8 mouse cellular contexts compared by ENCODE assay signal in the genomic region with DNA sequence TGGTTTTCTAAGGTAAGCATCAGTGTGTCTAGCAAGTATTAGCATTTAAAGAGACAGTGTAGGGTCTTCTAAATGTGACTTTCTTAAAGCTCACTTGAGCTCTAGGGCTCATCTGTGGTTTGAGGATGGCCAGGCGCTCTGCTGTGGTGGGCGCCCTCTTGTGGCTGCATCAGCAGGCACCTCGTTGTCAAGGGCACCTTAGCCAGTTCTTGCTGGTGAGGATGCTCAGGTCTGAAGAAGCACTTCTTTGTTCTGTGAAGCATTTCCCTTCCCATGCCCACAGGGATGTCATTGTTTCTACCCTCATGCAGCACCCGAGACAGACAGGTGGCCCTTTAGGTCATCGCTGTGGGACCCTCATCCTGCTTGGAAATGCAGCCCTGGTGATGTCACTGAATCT.
DNase-seq lines count a peak whose midpoint lies in the region; ATAC-seq and TF ChIP-seq lines count a peak whose summit lies in the region.
"Had no signal": no experiment of that assay in that cellular context is flagged by ENCODE, and none has a peak within 500 bp of the region (broad histone marks: within the 10 kb centered on the region; RNA-seq: fewer than 3 reads in every experiment).

No protein-coding gene starts in this region.

- H3K4me3 ChIP-seq in cerebellum, adult 2 months (replicated peaks; ENCODE audit: insufficient read depth, low read depth, low read length) = no peak overlapping the region
- H3K4me3 ChIP-seq in kidney, embryonic 15.5 days (replicated peaks) = no peak overlapping the region
- H3K4me3 ChIP-seq: myocyte had no signal

- 34% methylated on average over 5 of the region's 5 CpGs for WGBS in cerebellum, adult 2 months
- WGBS in kidney, embryonic 15.5 days = 37% methylated on average over 5 of the region's 5 CpGs

- peaks cover 66% of the 10 kb centered on the region for H3K4me1 ChIP-seq in cerebellum, adult 2 months (ENCODE audit: control insufficient read depth, insufficient read depth, low read length)
- H3K4me1 ChIP-seq in kidney, embryonic 15.5 days = peaks cover 3% of the 10 kb centered on the region; the same call in 1 of the 2 replicates

- 0 out of 2 replicates have a peak, but pooled peaks have one; percentile 15 for ATAC-seq in kidney, embryonic 15.5 days (replicated peaks; ENCODE audit: low FRiP score)

- no peaks in the 10 kb centered on the region for H3K9me3 ChIP-seq in kidney, embryonic 15.5 days (replicated peaks)

- peaks cover 38% of the 10 kb centered on the region for H3K36me3 ChIP-seq in kidney, embryonic 15.5 days

- no peak for TF ChIP-seq POLR2A in cerebellum, adult 2 months (IDR thresholded peaks at IDR 0.05; ENCODE audit: borderline replicate concordance, insufficient read depth, low read length)

- H3K9ac ChIP-seq in kidney, embryonic 15.5 days = no peak overlapping the region

- TF ChIP-seq CTCF in cerebellum, adult 2 months (IDR thresholded peaks at IDR 0.05; ENCODE audit: borderline replicate concordance, insufficient read depth, low read depth, low read length) = peak; percentile 89

- no peaks in the 10 kb centered on the region for H3K27me3 ChIP-seq in cerebellum, adult 2 months (ENCODE audit: control insufficient read depth, insufficient read depth, low read length)
- no peaks in the 10 kb centered on the region for H3K27me3 ChIP-seq in kidney, embryonic 15.5 days

- peak; percentile 72 for DNase-seq in 3T3-L1 (ENCODE audit: low read depth, low spot score)
- peak; percentile 15 for DNase-seq in CD4-positive helper T cell, adult 2 months (ENCODE audit: low read depth, low spot score)
- peak; percentile 79 to 81 for DNase-seq in cerebellum, adult 2 months
- DNase-seq in frontal cortex, adult 2 months (ENCODE audit: extremely low spot score in 1 of 2, low spot score in 1 of 2) = peak; percentile 30 to 81
- DNase-seq in lung, postnatal 10 days = peak; percentile 73
- DNase-seq in right cerebral cortex, adult 18-20 months = peak; percentile 76

- H3K27ac ChIP-seq in cerebellum, adult 2 months (ENCODE audit: insufficient read depth, low read length) = no peak overlapping the region
- no peak overlapping the region for H3K27ac ChIP-seq in kidney, embryonic 15.5 days

- no peak overlapping the region for H3K4me2 ChIP-seq in kidney, embryonic 15.5 days

Comparison
In these comparisons a context has a peak if more than half of its experiments do, and no peak if none do; other contexts are left out.
1. DNase-seq: peak in every context shown above with its lines; median percentile 80 in cerebellum, adult 2 months; 76 in right cerebral cortex, adult 18-20 months; 73 in lung, postnatal 10 days; 72 in 3T3-L1; 56 in frontal cortex, adult 2 months; 15 in CD4-positive helper T cell, adult 2 months.